Mouse (Mus musculus) adrenal gland, adult 8-10 months (tissue): ENCODE measurements around the gene Ces1e. TPM values are rescaled to one million over a fixed set of nuclear protein-coding genes. Genes with fewer than 3 reads are reported as not detected.

Experiments used
- DNase-seq: peaks from one replicate; pipeline ENCODE4 v3.0.0; 2022
- total RNA-seq, 4 experiments: library from RNA; stranded (reverse); gene quantifications; 2 replicates each; pipeline ENCODE4 v1.2.4; 2022

Ces1e gene
- total RNA-seq, 4 experiments from 2014 or later: not detected

DNA sequence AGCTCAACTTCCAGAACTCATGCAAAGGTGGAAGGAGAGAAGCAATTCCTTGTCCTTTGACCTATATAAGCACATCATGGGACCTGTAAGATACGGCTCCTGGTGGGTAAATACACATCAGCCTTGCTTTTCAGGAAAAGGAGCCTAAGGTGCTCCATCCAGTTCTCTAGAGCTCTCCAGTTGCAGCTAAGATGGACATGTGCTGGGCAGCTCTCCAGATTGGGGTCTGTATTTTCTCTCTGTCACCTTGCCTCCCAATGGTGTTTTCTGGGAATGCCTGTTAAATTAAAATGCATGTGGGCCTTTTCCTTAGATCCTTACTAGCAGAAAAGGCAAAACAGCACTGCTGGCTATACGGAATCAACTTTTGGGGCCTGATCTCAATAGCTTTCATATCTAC, 54.9 kb downstream of the Ces1e start:
- no peak for DNase-seq

DNA sequence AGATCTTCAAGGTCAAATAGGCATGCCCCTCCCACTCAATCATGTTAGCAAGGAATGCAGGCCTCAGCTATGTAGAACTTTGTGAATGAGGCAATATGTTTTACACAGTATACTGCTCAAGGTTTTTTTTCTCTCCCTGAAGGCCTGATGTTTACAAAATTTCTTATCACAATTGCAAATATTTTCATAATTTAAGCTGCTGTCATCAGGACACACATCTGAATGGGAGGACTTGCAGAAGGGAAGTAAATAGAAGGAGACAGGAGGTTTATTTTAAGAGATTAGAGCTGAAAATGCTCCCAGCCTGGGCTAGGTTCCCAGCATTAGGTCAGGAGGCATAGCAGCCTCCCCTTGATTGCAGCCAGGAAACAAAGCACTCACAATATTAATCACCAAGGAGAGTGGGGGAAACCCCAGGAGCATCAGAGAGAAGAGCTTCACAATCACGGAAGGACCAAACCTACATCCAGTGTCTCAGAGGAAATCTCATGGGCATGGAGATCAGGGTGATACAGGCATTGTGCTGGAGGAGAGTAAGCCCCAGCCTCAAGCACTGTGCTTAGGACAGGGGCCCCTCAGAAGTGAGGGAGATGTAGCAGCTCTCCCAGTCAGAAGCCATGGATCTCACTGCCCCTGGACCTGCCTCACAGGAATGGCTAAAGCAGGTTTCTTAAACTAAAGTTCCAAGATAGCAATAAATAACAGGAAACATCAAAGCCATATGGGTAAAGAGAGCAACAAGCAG, 57.4 kb downstream of the Ces1e start:
- no peak for DNase-seq

DNA sequence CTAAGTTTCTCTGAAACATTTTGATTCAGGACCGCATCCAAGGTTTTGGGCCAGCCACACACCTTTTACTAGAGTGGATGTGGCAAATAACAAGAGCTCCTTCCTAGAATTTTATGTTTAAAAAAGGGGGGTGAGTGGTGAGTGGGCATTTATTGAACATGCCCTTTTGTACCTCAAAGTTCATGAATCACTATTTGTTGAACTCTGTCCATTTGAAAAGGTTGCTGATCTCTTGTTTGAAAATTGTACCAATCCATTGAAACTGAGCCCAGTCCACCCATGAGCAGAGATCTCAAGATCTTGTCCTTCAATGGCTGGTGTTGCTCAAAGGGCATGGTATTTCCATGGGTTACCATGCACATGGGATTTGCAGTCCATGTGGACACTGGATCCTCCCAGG, 66.1 kb downstream of the Ces1e start:
- DNase-seq: no peak

DNA sequence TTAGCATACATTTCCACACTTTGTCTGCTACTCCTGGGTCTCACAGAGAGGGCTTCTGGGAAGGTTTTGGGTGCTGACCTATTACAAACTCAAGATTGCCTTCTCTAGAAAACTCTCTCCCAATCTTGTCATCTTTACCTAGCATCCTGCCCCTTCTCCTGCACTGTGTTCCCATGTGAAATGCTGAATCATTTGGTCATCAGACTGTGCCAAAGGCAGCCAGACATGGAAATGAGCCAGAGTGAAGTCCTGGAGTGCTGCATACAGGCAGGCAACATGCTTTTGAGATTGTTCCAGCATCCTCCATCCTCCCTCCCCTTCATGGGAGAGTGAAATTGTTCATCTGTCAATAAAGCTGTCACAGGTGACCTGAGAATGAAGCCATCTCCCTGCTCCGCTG, 78.0 kb downstream of the Ces1e start:
- DNase-seq: no peak

Other genes with a start within 250 kb of the Ces1e start
- gene Ces1a, start 181.4 kb downstream of the Ces1e start, total RNA-seq: not detected
- not detected for gene Ces1b, start 149.6 kb downstream of the Ces1e start, total RNA-seq
- 1 to 10 TPM in 1 of 4 experiments, under 1 TPM in 2, not detected in 1; 0.24 to 2.0 (median 0.73) TPM for gene Ces1c, start 98.3 kb downstream of the Ces1e start, total RNA-seq
- 100 to 1,000 TPM in 3 of 4 experiments, 10 to 100 TPM in 1; 62.1 to 230 (median 170) TPM for gene Ces1d, start 31.8 kb downstream of the Ces1e start, total RNA-seq
- 10 to 100 TPM in 3 of 4 experiments, 1 to 10 TPM in 1; 7.1 to 16.4 (median 13.4) TPM for gene Ces1f, start 50.1 kb upstream of the Ces1e start, total RNA-seq
- gene Ces1g, start 107.7 kb upstream of the Ces1e start, total RNA-seq: under 1 TPM; 0.09 to 0.86 (median 0.21) TPM
- not detected for gene Ces1h, start 150.1 kb upstream of the Ces1e start, total RNA-seq